Mouse (Mus musculus) liver (tissue): ENCODE results near the gene Kcnmb2.

ENCODE experiments used
- DNase-seq: peaks from one replicate; pipeline ENCODE4 v3.0.0-alpha.2; 2020; ENCODE audit warnings: mixed read lengths

Gene Kcnmb2

GRCm38 (mm10) chr3:32149851-32150570 is 247.7 kb downstream of the Kcnmb2 start:
- DNase-seq = no peak

GRCm38 (mm10) chr3:32180519-32180918 is 278.2 kb downstream of the Kcnmb2 start:
- no peak for DNase-seq

DNA sequence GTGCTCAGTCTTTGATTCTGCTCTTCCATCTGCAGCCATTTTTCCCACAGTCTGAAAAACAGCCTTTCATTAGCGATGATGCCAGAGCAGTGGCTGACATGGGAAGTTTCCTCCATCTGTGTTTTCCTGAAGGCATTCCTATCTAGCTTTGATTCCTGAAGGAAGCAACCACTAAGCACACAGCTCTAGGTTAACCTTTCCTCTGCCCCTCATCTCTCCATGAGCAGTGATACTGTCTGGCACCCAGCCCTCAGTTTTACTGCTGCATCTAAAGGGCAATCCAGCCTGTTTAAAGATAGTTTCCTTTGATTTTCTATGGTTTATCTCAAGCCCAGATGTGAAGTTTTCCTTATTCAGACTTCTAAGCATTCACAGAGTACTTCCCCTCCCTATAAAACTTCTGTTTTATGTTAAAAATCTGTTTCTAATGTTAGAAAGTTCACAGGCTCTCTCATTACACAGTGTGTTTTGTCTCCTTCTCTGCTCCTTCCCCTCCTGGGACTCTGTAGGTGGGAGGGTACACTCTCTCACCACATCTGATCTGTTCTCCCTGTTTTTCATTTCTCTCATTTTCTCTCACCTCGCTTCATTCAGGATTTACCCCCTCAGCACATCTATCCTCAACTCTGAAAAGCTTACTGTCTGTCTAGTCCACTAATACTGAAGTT is 283.7 kb downstream of the Kcnmb2 start:
- no peak for DNase-seq

DNA sequence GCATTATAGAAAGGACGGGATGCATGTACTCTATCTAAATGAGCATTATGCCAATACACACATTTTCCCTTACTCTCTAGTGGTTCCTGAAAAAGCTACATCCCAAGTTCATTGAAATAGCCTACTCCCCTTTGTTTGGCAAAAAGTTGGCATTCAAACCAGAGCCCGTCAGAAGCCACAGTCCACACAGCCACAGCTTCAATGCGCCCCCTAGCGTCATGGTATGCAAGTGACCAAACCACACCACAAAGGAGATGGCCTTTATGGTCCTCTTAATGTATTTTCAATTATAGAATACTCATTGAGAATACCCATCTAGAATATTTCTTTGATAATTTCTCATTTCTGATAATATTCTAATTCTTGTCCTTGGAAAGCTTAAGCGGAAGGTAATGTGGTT is 286.2 kb downstream of the Kcnmb2 start:
- DNase-seq = peak; percentile 50

DNA sequence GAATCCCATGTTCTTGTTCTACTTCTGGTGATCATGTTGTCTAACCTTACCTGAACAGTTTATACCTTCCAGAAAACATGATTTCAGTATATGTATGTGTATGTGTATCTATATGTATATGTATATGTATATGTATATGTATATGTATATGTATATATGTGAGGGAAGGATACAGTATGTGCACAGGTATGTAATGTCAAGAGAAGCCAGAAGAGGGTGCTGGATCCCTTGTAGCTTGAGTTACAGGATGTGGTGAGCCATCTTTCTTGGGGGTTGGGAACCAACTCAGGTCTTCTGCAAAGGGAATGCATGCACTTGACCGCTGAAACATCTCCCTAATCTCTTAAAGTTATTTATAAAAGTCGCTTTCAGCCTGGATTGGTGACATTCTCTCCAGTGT is 286.6 kb downstream of the Kcnmb2 start:
- DNase-seq = no peak

- DNase-seq = no peak
These were observed 287.6 kb downstream of the Kcnmb2 start for GRCm38 (mm10) chr3:32189956-32190355.

DNA sequence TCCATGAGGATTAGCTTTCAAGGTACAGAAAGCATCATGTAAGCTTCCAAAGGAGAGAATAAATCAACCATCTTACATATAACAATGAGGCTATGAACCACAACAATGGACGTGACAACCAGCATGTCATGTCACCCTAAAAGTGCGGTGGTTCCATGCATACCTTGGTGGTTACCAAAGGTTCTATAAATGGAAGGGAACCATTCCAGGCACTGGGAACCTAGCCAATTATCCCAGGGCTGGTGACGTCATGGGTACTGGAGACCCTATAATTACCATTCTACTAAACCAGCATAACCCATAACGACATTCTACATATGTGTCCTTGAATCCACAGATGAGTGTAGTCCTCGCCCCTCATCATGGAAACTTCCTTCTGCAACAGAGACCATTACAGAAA is 291.7 kb downstream of the Kcnmb2 start:
- no peak for DNase-seq

DNA sequence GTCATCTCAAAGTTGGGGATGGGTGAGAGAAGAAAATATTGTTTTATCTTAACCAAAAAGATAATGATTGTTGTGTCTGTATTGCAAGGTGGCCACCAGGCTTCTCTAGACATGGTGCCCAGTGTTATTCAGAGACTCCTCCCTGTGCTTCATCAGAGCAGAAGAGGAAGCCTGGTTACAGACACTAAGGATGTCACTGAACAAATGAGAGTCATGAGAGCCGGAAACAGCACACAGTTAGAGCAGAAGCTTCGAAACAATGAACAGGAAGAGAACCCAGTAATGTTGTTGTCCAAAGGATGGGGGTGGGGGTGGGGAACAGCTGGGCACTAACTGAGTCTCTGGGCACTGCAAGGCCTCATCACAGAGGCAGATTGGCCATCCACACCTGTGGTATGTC is 324.4 kb downstream of the Kcnmb2 start:
- DNase-seq = no peak

DNA sequence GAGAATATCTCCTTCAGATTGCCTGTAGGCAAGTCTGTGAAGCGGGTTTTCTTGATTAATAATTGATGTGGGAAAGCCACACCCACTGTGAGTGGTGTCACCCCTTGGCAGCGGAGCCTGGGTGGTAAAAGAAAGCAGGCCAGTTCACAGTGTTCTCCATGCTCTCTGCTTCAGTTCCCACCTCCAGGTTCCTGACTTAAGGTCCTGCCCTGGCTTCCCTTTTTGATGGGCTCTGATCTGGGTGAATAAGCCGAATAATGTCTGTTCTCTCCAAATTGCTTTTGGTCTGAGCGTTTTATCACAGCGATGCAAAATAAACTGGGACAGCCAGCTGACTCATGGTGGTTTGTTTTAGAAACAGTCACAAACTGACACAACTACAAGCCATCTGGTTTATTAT is 334.5 kb downstream of the Kcnmb2 start:
- DNase-seq = no peak
